Mouse (Mus musculus) WW6 (cell line): Measurements from ENCODE around the gene Hlcs.

Experiments used
- DNase-seq: peaks from one replicate; pipeline ENCODE4 v3.0.0-alpha.2; 2013; ENCODE audit warnings: low read depth, low spot score

Gene Hlcs

DNA sequence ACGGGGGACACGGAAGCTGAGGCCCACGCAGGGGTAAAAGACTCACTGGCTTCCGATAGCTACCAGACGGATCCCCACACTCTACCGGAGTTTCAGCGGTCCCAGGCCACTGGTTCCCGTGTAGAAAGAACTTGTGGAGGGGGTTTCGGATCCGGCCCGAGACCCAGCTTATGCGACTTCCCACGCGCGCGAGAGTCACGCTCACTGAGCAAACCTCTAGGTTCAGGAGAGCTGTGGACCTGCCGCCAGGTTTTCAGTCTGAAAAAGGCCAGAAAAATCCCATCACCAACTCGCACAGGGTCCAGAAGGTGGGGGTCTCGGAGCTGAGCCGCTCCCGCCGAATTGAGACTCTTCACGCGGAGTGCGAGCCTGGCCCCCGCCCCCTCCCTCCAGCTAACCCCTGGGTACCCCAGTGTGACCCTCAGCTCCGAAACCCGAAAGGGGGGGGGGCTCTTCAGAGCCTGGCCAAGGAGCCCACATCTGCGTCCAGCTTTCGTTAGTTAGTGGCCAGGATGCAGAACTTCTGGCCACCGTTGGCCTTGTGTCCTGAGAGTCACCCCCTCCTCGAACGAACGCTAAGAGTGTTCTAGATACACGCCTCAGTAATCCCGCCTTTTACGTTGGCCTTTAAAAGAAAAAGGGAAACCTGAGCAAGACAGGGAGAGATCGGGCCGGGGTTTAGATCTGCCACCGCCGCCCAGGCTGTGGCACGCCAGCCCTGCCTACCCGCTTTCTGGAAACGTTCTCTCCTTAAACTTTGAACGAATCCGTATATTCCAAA is 234.1 kb downstream of the Hlcs start:
- no peak for DNase-seq
